Mouse (Mus musculus) limb, embryonic 14.5 days (tissue): ENCODE results near the gene P4hb. TPM values are rescaled to one million over a fixed set of nuclear protein-coding genes. Genes with fewer than 3 reads are reported as not detected.
"Not testable (repeated sequence)": the region's sequence is repeated elsewhere in the genome, so short reads cannot be mapped to it uniquely, and the experiment has no call there.

Experiments
- ATAC-seq: fragments of 200-750 bp; cut with Nextera tagmentation; 2 replicates; pipeline ENCODE4 v1.8.0; 2017; ENCODE audit warnings: low read depth, moderate number of reproducible peaks, moderate TSS enrichment; ENCODE audit not compliant: low FRiP score
- DNase-seq: peaks from one replicate; pipeline ENCODE4 v3.0.0-alpha.2; 2015; ENCODE audit warnings: low spot score
- H3K27ac ChIP-seq: fragments of 300-500 bp; sonication (generic); replicated peaks from 2 replicates; pipeline ENCODE4 v1.5.1; 2014; ENCODE audit warnings: low read depth, mild to moderate bottlenecking, low read length, moderate library complexity, mixed read lengths
- H3K27me3 ChIP-seq: fragments of 300-500 bp; sonication (generic); 2 replicates; pipeline ENCODE4 v1.6.1; 2014; ENCODE audit warnings: low read length, mixed read lengths; ENCODE audit not compliant: control insufficient read depth, insufficient read depth
- H3K36me3 ChIP-seq: fragments of 300-500 bp; sonication (generic); 2 replicates; pipeline ENCODE4 v1.6.1; 2014; ENCODE audit warnings: mild to moderate bottlenecking, low read length, moderate library complexity, mixed read lengths; ENCODE audit not compliant: control insufficient read depth, insufficient read depth
- H3K4me1 ChIP-seq: fragments of 300-500 bp; sonication (generic); 2 replicates; pipeline ENCODE4 v1.6.1; 2014; ENCODE audit warnings: antibody characterized with exemption, low read length, mixed read lengths; ENCODE audit not compliant: control insufficient read depth, insufficient read depth
- H3K4me2 ChIP-seq: fragments of 300-500 bp; sonication (generic); replicated peaks from 2 replicates; pipeline ENCODE4 v1.6.1; 2014; ENCODE audit warnings: low read depth, mild to moderate bottlenecking, low read length, moderate library complexity; ENCODE audit not compliant: severe bottlenecking
- H3K4me3 ChIP-seq: fragments of 300-500 bp; sonication (generic); replicated peaks from 2 replicates; pipeline ENCODE4 v1.5.1; 2014; ENCODE audit warnings: low read length
- H3K9ac ChIP-seq: fragments of 300-500 bp; sonication (generic); 2 replicates; pipeline ENCODE4 v1.6.1; 2014; ENCODE audit warnings: mild to moderate bottlenecking, low read depth, low read length, moderate library complexity; ENCODE audit not compliant: severe bottlenecking
- H3K9me3 ChIP-seq: fragments of 300-500 bp; sonication (generic); 2 replicates; pipeline ENCODE4 v1.6.1; 2016; ENCODE audit warnings: low read length; ENCODE audit not compliant: control insufficient read depth
- POLR2A ChIP-seq: fragments of 200-500 bp; IDR thresholded peaks from 2 replicates; pipeline ENCODE4 v1.8.0; 2012; ENCODE audit warnings: inconsistent platforms, mild to moderate bottlenecking, moderate library complexity, borderline replicate concordance; ENCODE audit not compliant: insufficient read depth, insufficient read length; ENCODE audit errors: extremely low read depth
- WGBS: fragments of 180-500 bp; shearing (Covaris S2); extraction: QIAGEN DNeasy Blood & Tissue Kit; methylation state at CpG from one replicate; pipeline ENCODE4 v1.1.7; 2014; 5-methylcytosine and 5-hydroxymethylcytosine counted together
- polyA plus RNA-seq, 2 experiments: library from polyadenylated mRNA; depleted of rRNA in 1 of 2; stranded (reverse) in 1 of 2; unstranded in 1 of 2; fragments of >200 nt; fragmentation: Nextera tagmentation in 1 of 2; extraction: Ambion mirVana in 1 of 2; gene quantifications; 2 replicates each; pipeline versions ENCODE4 v1.2.1 to v1.2.3; 2012 to 2014

P4hb gene
- polyA plus RNA-seq, 2 experiments = 645 to 988 TPM

GRCm38 (mm10) chr11:120571122-120571521, 1.9 kb downstream of the P4hb start:
- Histone ChIP-seq H3K4me2 (peak overlapping the region; percentile 76), H3K27ac (no peak overlapping the region), H3K27me3 (no peaks in the 10 kb centered on the region), H3K36me3 (peaks cover 53% of the 10 kb centered on the region), H3K4me1 (peaks cover 21% of the 10 kb centered on the region), H3K4me3 (peak overlapping the region; percentile 94), H3K9me3 (no peaks in the 10 kb centered on the region), H3K9ac (peak overlapping the region; percentile 96)
- WGBS = 73% methylated on average over 3 of the region's 3 CpGs
- TF ChIP-seq POLR2A = no peak
- ATAC-seq (no peak), DNase-seq (no peak)

GRCm38 (mm10) chr11:120568324-120568723, 4.7 kb downstream of the P4hb start:
- H3K9ac ChIP-seq = no peak overlapping the region
- no peak overlapping the region for H3K4me2 ChIP-seq
- peaks cover 80% of the 10 kb centered on the region for H3K36me3 ChIP-seq
- peaks cover 16% of the 10 kb centered on the region for H3K4me1 ChIP-seq
- no peaks in the 10 kb centered on the region for H3K27me3 ChIP-seq
- WGBS = 93% methylated on average over 6 of the region's 6 CpGs
- ATAC-seq (no peak), DNase-seq (no peak)
- H3K4me3 ChIP-seq = no peak overlapping the region
- TF ChIP-seq POLR2A = no peak
- H3K9me3 ChIP-seq = no peaks in the 10 kb centered on the region
- no peak overlapping the region for H3K27ac ChIP-seq

GRCm38 (mm10) chr11:120565114-120565513, 7.9 kb downstream of the P4hb start:
- Histone ChIP-seq H3K4me2 (no peak overlapping the region), H3K4me1 (0 out of 2 replicates have a peak, but pooled peaks cover 2% of the 10 kb centered on the region), H3K9me3 (no peaks in the 10 kb centered on the region), H3K4me3 (no peak overlapping the region), H3K9ac (no peak overlapping the region), H3K27me3 (no peaks in the 10 kb centered on the region), H3K27ac (no peak overlapping the region), H3K36me3 (peaks cover 96% of the 10 kb centered on the region)
- WGBS = 86% methylated on average over 9 of the region's 9 CpGs
- ATAC-seq (no peak), DNase-seq (no peak)
- no peak for TF ChIP-seq POLR2A

- no peak for TF ChIP-seq POLR2A
- no peaks in the 10 kb centered on the region for H3K4me1 ChIP-seq
- H3K27ac ChIP-seq = no peak overlapping the region
- no peak overlapping the region for H3K4me2 ChIP-seq
- no peaks in the 10 kb centered on the region for H3K27me3 ChIP-seq
- H3K36me3 ChIP-seq = peaks cover 92% of the 10 kb centered on the region
- no peak overlapping the region for H3K4me3 ChIP-seq
- DNase-seq (no peak), ATAC-seq (no peak)
- H3K9ac ChIP-seq = no peak overlapping the region
- H3K9me3 ChIP-seq = no peaks in the 10 kb centered on the region
- 97% methylated on average over 13 of the region's 13 CpGs for WGBS
Measured at GRCm38 (mm10) chr11:120562949-120563348, 10.1 kb downstream of the P4hb start.

- 93% methylated on average over 13 of the region's 13 CpGs for WGBS
- Histone ChIP-seq H3K27ac (no peak overlapping the region), H3K27me3 (no peaks in the 10 kb centered on the region), H3K9me3 (no peaks in the 10 kb centered on the region), H3K4me3 (no peak overlapping the region), H3K4me1 (no peaks in the 10 kb centered on the region), H3K9ac (no peak overlapping the region), H3K36me3 (peaks cover 74% of the 10 kb centered on the region), H3K4me2 (no peak overlapping the region)
- ATAC-seq = no peak
- TF ChIP-seq POLR2A = no peak
- DNase-seq = no peak
Measured at GRCm38 (mm10) chr11:120560952-120561728, 11.9 kb downstream of the P4hb start.

- H3K9me3 ChIP-seq, DNase-seq, H3K4me2 ChIP-seq, H3K27me3 ChIP-seq, H3K27ac ChIP-seq, ATAC-seq, H3K4me1 ChIP-seq, H3K4me3 ChIP-seq, H3K9ac ChIP-seq: not testable (repeated sequence)
- 89% methylated on average over 6 of the region's 6 CpGs for WGBS
- peaks cover 51% of the 10 kb centered on the region for H3K36me3 ChIP-seq
Measured at GRCm38 (mm10) chr11:120558843-120559242, 14.2 kb downstream of the P4hb start.
